In genomic region chr1:47050492-47050891, GRCm38 (mm10) we compare ENCODE assay signal across 27 mouse cellular contexts.
"Had no signal": no experiment of that assay in that cellular context is flagged by ENCODE, and none has a peak within 500 bp of the region (broad histone marks: within the 10 kb centered on the region; RNA-seq: fewer than 3 reads in every experiment).

No protein-coding gene starts in this region.

- H3K9ac ChIP-seq: heart, embryonic 13.5 days; heart, embryonic 15.5 days; hindbrain, embryonic 13.5 days; hindbrain, embryonic 15.5 days; kidney, embryonic 15.5 days; limb, embryonic 12.5 days; liver, embryonic 13.5 days; liver, embryonic 15.5 days had no signal

- ATAC-seq: hindbrain, postnatal 0 days; intestine, embryonic 16.5 days had no signal

- H3K4me2 ChIP-seq: heart, embryonic 11.5 days; heart, embryonic 13.5 days; heart, embryonic 15.5 days; hindbrain, embryonic 13.5 days; hindbrain, embryonic 15.5 days; kidney, embryonic 15.5 days; limb, embryonic 12.5 days; liver, embryonic 11.5 days; liver, embryonic 13.5 days; liver, embryonic 15.5 days had no signal

- H3K4me1 ChIP-seq: heart, embryonic 13.5 days; heart, embryonic 15.5 days; hindbrain, embryonic 13.5 days; hindbrain, embryonic 15.5 days; kidney, embryonic 15.5 days; limb, embryonic 12.5 days; liver, embryonic 13.5 days; liver, embryonic 15.5 days had no signal

- DNase-seq: gastrocnemius, postnatal 14 days; gastrocnemius, postnatal 36 days; heart, adult 11 months; heart, adult 2 months; heart, postnatal 14 days; heart, postnatal 36 days; kidney, adult 11 months; kidney, adult 2 months; kidney, adult 9 months; kidney, postnatal 14 days; kidney, postnatal 4 days; liver; liver, embryonic 13.5 days had no signal

- H3K27me3 ChIP-seq: heart, embryonic 13.5 days; heart, embryonic 15.5 days; hindbrain, embryonic 13.5 days; hindbrain, embryonic 15.5 days; kidney, embryonic 15.5 days; limb, embryonic 12.5 days; liver, embryonic 13.5 days; liver, embryonic 15.5 days had no signal

- H3K9me3 ChIP-seq: heart, embryonic 13.5 days; heart, embryonic 15.5 days; hindbrain, embryonic 13.5 days; hindbrain, embryonic 15.5 days; kidney, embryonic 15.5 days; limb, embryonic 10.5 days; limb, embryonic 12.5 days; liver, embryonic 13.5 days; liver, embryonic 15.5 days had no signal

- H3K36me3 ChIP-seq: heart, embryonic 13.5 days; heart, embryonic 15.5 days; hindbrain, embryonic 13.5 days; hindbrain, embryonic 15.5 days; kidney, embryonic 15.5 days; limb, embryonic 10.5 days; limb, embryonic 12.5 days; liver, embryonic 13.5 days; liver, embryonic 15.5 days had no signal

- H3K4me3 ChIP-seq: heart, adult 2 months; heart, embryonic 13.5 days; heart, embryonic 15.5 days; hindbrain, embryonic 13.5 days; hindbrain, embryonic 15.5 days; kidney, embryonic 15.5 days; layer of hippocampus, adult 2 months; limb, embryonic 10.5 days; limb, embryonic 12.5 days; liver, embryonic 13.5 days; liver, embryonic 15.5 days had no signal

- H3K27ac ChIP-seq: heart, adult 2 months; heart, embryonic 13.5 days; heart, embryonic 15.5 days; hindbrain, embryonic 13.5 days; hindbrain, embryonic 15.5 days; hindbrain, postnatal 0 days; kidney, embryonic 15.5 days; kidney, postnatal 0 days; layer of hippocampus, adult 2 months; limb, embryonic 10.5 days; limb, embryonic 12.5 days; liver, embryonic 13.5 days; liver, embryonic 15.5 days had no signal
